Comparison of ENCODE assay signal across 8 mouse cellular contexts in the genomic region with DNA sequence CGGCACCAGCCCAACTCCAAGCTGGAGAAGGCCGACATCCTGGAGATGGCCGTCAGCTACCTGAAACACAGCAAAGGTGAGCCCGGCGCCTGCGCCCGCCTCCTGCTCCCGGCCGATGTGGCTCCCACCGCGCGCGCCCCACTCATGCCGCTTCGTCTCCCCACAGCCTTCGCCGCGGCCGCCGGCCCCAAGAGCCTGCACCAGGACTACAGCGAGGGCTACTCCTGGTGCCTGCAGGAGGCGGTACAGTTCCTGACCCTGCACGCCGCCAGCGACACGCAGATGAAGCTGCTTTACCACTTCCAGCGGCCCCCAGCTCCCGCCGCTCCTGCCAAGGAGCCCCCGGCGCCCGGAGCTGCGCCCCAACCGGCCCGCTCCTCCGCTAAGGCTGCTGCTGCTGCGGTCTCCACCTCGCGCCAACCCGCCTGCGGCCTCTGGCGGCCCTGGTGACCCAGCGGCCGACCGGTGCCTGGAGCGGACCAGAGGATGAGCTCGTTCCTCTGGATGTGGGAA. TPM values are rescaled to one million over a fixed set of nuclear protein-coding genes. Genes with fewer than 3 reads are reported as not detected.
DNase-seq lines count a peak whose midpoint lies in the region; ATAC-seq and TF ChIP-seq lines count a peak whose summit lies in the region.

No protein-coding gene starts in this region.

- H3K9ac ChIP-seq in limb, embryonic 15.5 days = peak overlapping the region; percentile 33; the same call in 1 of the 2 replicates
- H3K9ac ChIP-seq in neural tube, embryonic 11.5 days (ENCODE audit: low read length) = peak overlapping the region; percentile 97

- peak overlapping the region; percentile 93 for H3K4me3 ChIP-seq in cortical plate, adult 2 months (ENCODE audit: insufficient read depth, low read length)
- peak overlapping the region; percentile 44 for H3K4me3 ChIP-seq in limb, embryonic 15.5 days
- H3K4me3 ChIP-seq in neural tube, embryonic 11.5 days (ENCODE audit: low read depth, low read length) = peak overlapping the region; percentile 88

- intact Hi-C loops in heart, postnatal 10 days (cut with DNase I) = loop anchor here (2.0 to 10.0 kb wide), 2 partner anchors 16 to 284 kb away; a partner anchor contains a TSS

- peak overlapping the region; percentile 62 for H3K27ac ChIP-seq in cortical plate, adult 2 months (ENCODE audit: insufficient read depth, low read length)
- H3K27ac ChIP-seq in limb, embryonic 15.5 days = no peak overlapping the region
- H3K27ac ChIP-seq in neural tube, embryonic 11.5 days (ENCODE audit: low read depth, low read length) = peak overlapping the region; percentile 96

- no peak for ATAC-seq in limb, embryonic 15.5 days (ENCODE audit: insufficient number of reproducible peaks, low FRiP score, low TSS enrichment, low read depth)
- no peak for ATAC-seq in neural tube, embryonic 11.5 days (ENCODE audit: insufficient read depth, low FRiP score, low TSS enrichment)
- no peak for ATAC-seq in megakaryocyte-erythroid progenitor cell, adult 5-6 weeks (replicated peaks; ENCODE audit: low FRiP score, low TSS enrichment, poor library complexity, severe bottlenecking)

- H3K36me3 ChIP-seq in limb, embryonic 15.5 days = 0 out of 2 replicates have a peak, but pooled peaks cover 1% of the 10 kb centered on the region
- H3K36me3 ChIP-seq in neural tube, embryonic 11.5 days (ENCODE audit: control insufficient read depth, insufficient read depth, low read length) = no peaks in the 10 kb centered on the region

- under 1% methylated on average over 46 of the region's 47 CpGs for WGBS in limb, embryonic 15.5 days
- under 1% methylated on average over 46 of the region's 47 CpGs for WGBS in neural tube, embryonic 11.5 days

- peaks cover 68% of the 10 kb centered on the region for H3K27me3 ChIP-seq in limb, embryonic 15.5 days
- H3K27me3 ChIP-seq in neural tube, embryonic 11.5 days (ENCODE audit: control insufficient read depth, insufficient read depth, low read length) = peaks cover 26% of the 10 kb centered on the region

- no peak for TF ChIP-seq CTCF in cortical plate, adult 2 months (IDR thresholded peaks at IDR 0.05; ENCODE audit: extremely low read depth, insufficient read depth, low read length)

- TF ChIP-seq POLR2A in cortical plate, adult 2 months (IDR thresholded peaks at IDR 0.05; ENCODE audit: extremely low read depth, insufficient read depth, low read length) = no peak

- H3K9me3 ChIP-seq in limb, embryonic 15.5 days = no peaks in the 10 kb centered on the region
- no peaks in the 10 kb centered on the region for H3K9me3 ChIP-seq in neural tube, embryonic 11.5 days (ENCODE audit: control insufficient read depth, low read length)

- peak; percentile 61 for DNase-seq in adrenal gland, adult 2 months
- DNase-seq in adrenal gland, postnatal 4 days (ENCODE audit: low spot score in 2 of 2) = no peak
- peak; percentile 63 for DNase-seq in CD4-positive, CD25-positive, alpha-beta regulatory T cell, adult 2 months (ENCODE audit: low read depth, low spot score)
- DNase-seq in heart, postnatal 10 days = peak; percentile 50 to 62
- peak; percentile 62 for DNase-seq in neural tube, embryonic 11.5 days (ENCODE audit: low spot score)

- H3K4me1 ChIP-seq in cortical plate, adult 2 months (ENCODE audit: control insufficient read depth, insufficient read depth, low read length) = peaks cover 5% of the 10 kb centered on the region
- peaks cover 64% of the 10 kb centered on the region for H3K4me1 ChIP-seq in limb, embryonic 15.5 days
- peaks cover 73% of the 10 kb centered on the region for H3K4me1 ChIP-seq in neural tube, embryonic 11.5 days (ENCODE audit: control insufficient read depth, insufficient read depth, low read length)

- peak overlapping the region; percentile 88 for H3K4me2 ChIP-seq in limb, embryonic 15.5 days
- peak overlapping the region; percentile 79 for H3K4me2 ChIP-seq in neural tube, embryonic 11.5 days (ENCODE audit: low read depth)

RNA-seq across cellular contexts. Expression of a gene that starts 0.6 kb away (rescaled TPM):
- total RNA-seq in adrenal gland, adult 2 months (2021) = not detected
- polyA plus RNA-seq in adrenal gland, adult 2 months (2012; rRNA removed) = 0.27 TPM in 1 of 2 replicates, not detected in the other
- total RNA-seq in adrenal gland, postnatal 4 days (2021) = 1 to 10 TPM in 1 of 2 experiments, under 1 TPM in 1; 0.96 to 2.2 TPM
- 25.9 and 28.2 TPM in 2 replicates for polyA plus RNA-seq in cortical plate, adult 2 months (2012; rRNA removed)
- not detected for total RNA-seq in heart, postnatal 10 days (2021)
- polyA plus RNA-seq in limb, embryonic 15.5 days (2015; fragmentation: Nextera tagmentation; extraction: Ambion mirVana) = 1.1 and 1.3 TPM in 2 replicates
- polyA plus RNA-seq in neural tube, embryonic 11.5 days (2014; fragmentation: Nextera tagmentation; extraction: Ambion mirVana) = 191 and 218 TPM in 2 replicates
- not detected in 2 replicates for total RNA-seq in megakaryocyte-erythroid progenitor cell, adult 5-6 weeks (2014; fragmentation: Nextera tagmentation)
- total RNA-seq in megakaryocyte-erythroid progenitor cell, adult 5-6 weeks (2017) = not detected in 2 replicates

RNA-seq across cellular contexts. Expression of a gene that starts 2.6 kb away (rescaled TPM):
- total RNA-seq in adrenal gland, adult 2 months (2021) = 10 to 100 TPM; 24.5 to 28.0 TPM
- polyA plus RNA-seq in adrenal gland, adult 2 months (2012; rRNA removed) = 34.8 and 35.3 TPM in 2 replicates
- 10 to 100 TPM; 32.4 to 39.2 TPM for total RNA-seq in adrenal gland, postnatal 4 days (2021)
- 64.5 and 68.2 TPM in 2 replicates for polyA plus RNA-seq in cortical plate, adult 2 months (2012; rRNA removed)
- 10 to 100 TPM; 36.5 to 36.8 TPM for total RNA-seq in heart, postnatal 10 days (2021)
- polyA plus RNA-seq in limb, embryonic 15.5 days (2015; fragmentation: Nextera tagmentation; extraction: Ambion mirVana) = 35.4 and 38.6 TPM in 2 replicates
- polyA plus RNA-seq in neural tube, embryonic 11.5 days (2014; fragmentation: Nextera tagmentation; extraction: Ambion mirVana) = 36.1 and 38.2 TPM in 2 replicates
- 71.5 and 97.3 TPM in 2 replicates for total RNA-seq in megakaryocyte-erythroid progenitor cell, adult 5-6 weeks (2014; fragmentation: Nextera tagmentation)
- 34.6 and 35.9 TPM in 2 replicates for total RNA-seq in megakaryocyte-erythroid progenitor cell, adult 5-6 weeks (2017)

RNA-seq across cellular contexts. Expression of a gene that starts 32.9 kb away (rescaled TPM):
- 1 to 10 TPM; 6.1 to 8.4 TPM for total RNA-seq in adrenal gland, adult 2 months (2021)
- 14.9 and 27.2 TPM in 2 replicates for polyA plus RNA-seq in adrenal gland, adult 2 months (2012; rRNA removed)
- total RNA-seq in adrenal gland, postnatal 4 days (2021) = 10 to 100 TPM; 10.6 to 13.2 TPM
- polyA plus RNA-seq in cortical plate, adult 2 months (2012; rRNA removed) = 2.3 TPM in 2 replicates
- total RNA-seq in heart, postnatal 10 days (2021) = 1 to 10 TPM; 4.1 to 5.7 TPM
- 0.86 and 1.1 TPM in 2 replicates for polyA plus RNA-seq in limb, embryonic 15.5 days (2015; fragmentation: Nextera tagmentation; extraction: Ambion mirVana)
- 0.78 and 1.1 TPM in 2 replicates for polyA plus RNA-seq in neural tube, embryonic 11.5 days (2014; fragmentation: Nextera tagmentation; extraction: Ambion mirVana)
- 133 and 270 TPM in 2 replicates for total RNA-seq in megakaryocyte-erythroid progenitor cell, adult 5-6 weeks (2014; fragmentation: Nextera tagmentation)
- total RNA-seq in megakaryocyte-erythroid progenitor cell, adult 5-6 weeks (2017) = 78.8 and 149 TPM in 2 replicates

Comparison
In these comparisons a context has a peak if more than half of its experiments do, and no peak if none do; other contexts are left out.
1. DNase-seq: peak in adrenal gland, adult 2 months (single experiment), CD4-positive, CD25-positive, alpha-beta regulatory T cell, adult 2 months (single experiment), heart, postnatal 10 days (2 of 2) and neural tube, embryonic 11.5 days (single experiment); none in adrenal gland, postnatal 4 days (0 of 2).
2. RNA of a gene that starts 32.9 kb away (total RNA-seq): 78.8 to 270 TPM in megakaryocyte-erythroid progenitor cell, adult 5-6 weeks; 10.6 to 13.2 TPM in adrenal gland, postnatal 4 days, 6.1 to 8.4 TPM in adrenal gland, adult 2 months and 4.1 to 5.7 TPM in heart, postnatal 10 days; every median in the first group is over 4 times any median in the second.
3. Peak in every context shown above with its lines, with median percentiles within 50 percentile points of each other: H3K4me3 ChIP-seq.